Comparison of ENCODE assay signal across 24 mouse cellular contexts in genomic region chr9:112152762-112153161, GRCm38 (mm10).
A peak's percentile ranks its signal among the peaks of the same experiment; 100 is the strongest.
DNase-seq lines count a peak whose midpoint lies in the region; ATAC-seq lines count a peak whose summit lies in the region.
"Had no signal": no experiment of that assay in that cellular context is flagged by ENCODE, and none has a peak within 500 bp of the region (broad histone marks: within the 10 kb centered on the region; RNA-seq: fewer than 3 reads in every experiment).

No protein-coding gene starts in this region.

- no peaks in the 10 kb centered on the region for H3K27me3 ChIP-seq in liver, embryonic 13.5 days
- no peaks in the 10 kb centered on the region for H3K27me3 ChIP-seq in liver, embryonic 16.5 days (ENCODE audit: control insufficient read depth, insufficient read depth, low read depth, low read length)
- H3K27me3 ChIP-seq: CH12.LX; forebrain, embryonic 12.5 days; hindbrain, embryonic 12.5 days; hindbrain, embryonic 15.5 days had no signal

- ATAC-seq in common myeloid progenitor, adult 5-6 weeks (replicated peaks; ENCODE audit: low read depth, poor library complexity, severe bottlenecking): peak; percentile 47; the same call in 1 of the 2 replicates
- peak; percentile 86 for ATAC-seq in liver, embryonic 13.5 days (ENCODE audit: low read depth)
- peak; percentile 62 for ATAC-seq in liver, embryonic 16.5 days (ENCODE audit: low read depth)
- ATAC-seq in megakaryocyte-erythroid progenitor cell, adult 5-6 weeks (replicated peaks; ENCODE audit: low FRiP score, low TSS enrichment, poor library complexity, severe bottlenecking): peak; percentile 87
- ATAC-seq: forebrain, embryonic 16.5 days; Patski had no signal

- peaks cover 21% of the 10 kb centered on the region for H3K4me1 ChIP-seq in liver, embryonic 13.5 days (replicated peaks)
- no peaks in the 10 kb centered on the region for H3K4me1 ChIP-seq in liver, embryonic 16.5 days (ENCODE audit: control insufficient read depth, low read depth, low read length)
- H3K4me1 ChIP-seq: forebrain, embryonic 12.5 days; hindbrain, embryonic 12.5 days; hindbrain, embryonic 15.5 days had no signal

- no peak overlapping the region for H3K9ac ChIP-seq in liver, embryonic 13.5 days
- no peak overlapping the region for H3K9ac ChIP-seq in liver, embryonic 16.5 days (ENCODE audit: low read depth, low read length)
- H3K9ac ChIP-seq: forebrain, embryonic 12.5 days; hindbrain, embryonic 12.5 days; hindbrain, embryonic 15.5 days had no signal

- peak; percentile 10 for DNase-seq in liver, embryonic 13.5 days
- no peak for DNase-seq in heart, adult 9 months (ENCODE audit: low spot score in 2 of 2)
- DNase-seq in thymus, adult 18-20 months: no peak
- no peak for DNase-seq in kidney, adult 11 months
- DNase-seq: adrenal gland, postnatal 10 days; B cell, adult 2 months; cerebellum, adult 11 months; cerebellum, adult 2 months; cerebellum, postnatal 10 days; cerebellum, postnatal 36 days; gastrocnemius, postnatal 10 days; gastrocnemius, postnatal 36 days; heart, adult 2 months had no signal

- H3K36me3 ChIP-seq in liver, embryonic 13.5 days: no peaks in the 10 kb centered on the region
- no peaks in the 10 kb centered on the region for H3K36me3 ChIP-seq in liver, embryonic 16.5 days (ENCODE audit: control insufficient read depth, insufficient read depth)
- H3K36me3 ChIP-seq: forebrain, embryonic 12.5 days; G1E; hindbrain, embryonic 12.5 days had no signal

- no peak overlapping the region; the same call in 1 of the 2 replicates for H3K27ac ChIP-seq in liver, embryonic 13.5 days
- no peak overlapping the region for H3K27ac ChIP-seq in liver, embryonic 16.5 days (ENCODE audit: low read length)
- H3K27ac ChIP-seq: forebrain, embryonic 12.5 days; heart, adult 2 months; hindbrain, embryonic 12.5 days; hindbrain, embryonic 15.5 days had no signal

- H3K9me3 ChIP-seq in liver, embryonic 13.5 days (replicated peaks): no peaks in the 10 kb centered on the region
- H3K9me3 ChIP-seq in liver, embryonic 16.5 days (replicated peaks; ENCODE audit: control insufficient read depth, low read length): no peaks in the 10 kb centered on the region
- H3K9me3 ChIP-seq: forebrain, embryonic 12.5 days; hindbrain, embryonic 12.5 days; hindbrain, embryonic 15.5 days had no signal

- WGBS in liver, embryonic 13.5 days (ENCODE audit: insufficient replicate concordance): 39% methylated on average over 2 of the region's 2 CpGs
- 38% methylated on average over 2 of the region's 2 CpGs for WGBS in liver, embryonic 16.5 days (ENCODE audit: insufficient replicate concordance)

- H3K4me3 ChIP-seq in liver, embryonic 13.5 days (replicated peaks): no peak overlapping the region
- no peak overlapping the region for H3K4me3 ChIP-seq in liver, embryonic 16.5 days (ENCODE audit: low read depth, low read length)
- H3K4me3 ChIP-seq: forebrain, embryonic 12.5 days; heart, adult 2 months; hindbrain, embryonic 12.5 days; hindbrain, embryonic 15.5 days had no signal

- H3K4me2 ChIP-seq in liver, embryonic 13.5 days: 0 out of 2 replicates have a peak overlapping the region, but pooled peaks have one; percentile 10
- H3K4me2 ChIP-seq in liver, embryonic 16.5 days (ENCODE audit: low read depth, low read length): no peak overlapping the region
- H3K4me2 ChIP-seq: forebrain, embryonic 12.5 days; heart, embryonic 11.5 days; hindbrain, embryonic 12.5 days; hindbrain, embryonic 15.5 days had no signal
